Mouse (Mus musculus) heart, embryonic 12.5 days (tissue): ENCODE data around the gene Gm10322. TPM values are rescaled to one million over a fixed set of nuclear protein-coding genes. Genes with fewer than 3 reads are reported as not detected.
A peak's percentile ranks its signal among the peaks of the same experiment; 100 is the strongest.

ENCODE experiments used
- ATAC-seq: fragments of 200-750 bp; cut with Nextera tagmentation; 2 replicates; pipeline ENCODE4 v1.8.0; 2017; ENCODE audit warnings: moderate TSS enrichment, moderate library complexity; ENCODE audit not compliant: insufficient number of reproducible peaks, low FRiP score
- H3K27ac ChIP-seq: fragments of 300-500 bp; sonication (generic); 2 replicates; pipeline ENCODE4 v1.5.1; 2016; ENCODE audit warnings: mild to moderate bottlenecking, moderate library complexity; ENCODE audit not compliant: poor library complexity, severe bottlenecking
- H3K27me3 ChIP-seq: fragments of 300-500 bp; sonication (generic); replicated peaks from 2 replicates; pipeline ENCODE4 v1.6.1; 2016; ENCODE audit warnings: mild to moderate bottlenecking, moderate library complexity
- H3K36me3 ChIP-seq: fragments of 300-500 bp; sonication (generic); 2 replicates; pipeline ENCODE4 v1.6.1; 2016; ENCODE audit warnings: mild to moderate bottlenecking, moderate library complexity
- H3K4me1 ChIP-seq: fragments of 300-500 bp; sonication (generic); replicated peaks from 2 replicates; pipeline ENCODE4 v1.6.1; 2016; ENCODE audit warnings: mild to moderate bottlenecking
- H3K4me2 ChIP-seq: fragments of 300-500 bp; sonication (generic); 2 replicates; pipeline ENCODE4 v1.6.1; 2016; ENCODE audit warnings: mild to moderate bottlenecking, moderate library complexity
- H3K4me3 ChIP-seq: fragments of 300-500 bp; sonication (generic); 2 replicates; pipeline ENCODE4 v1.5.1; 2016; ENCODE audit warnings: mild to moderate bottlenecking
- H3K9ac ChIP-seq: fragments of 300-500 bp; sonication (generic); 2 replicates; pipeline ENCODE4 v1.6.1; 2016; ENCODE audit warnings: mild to moderate bottlenecking, moderate library complexity
- H3K9me3 ChIP-seq: fragments of 300-500 bp; sonication (generic); replicated peaks from 2 replicates; pipeline ENCODE4 v1.6.1; 2016; ENCODE audit warnings: mild to moderate bottlenecking, moderate library complexity
- WGBS: fragments of 180-500 bp; shearing (Covaris S2); methylation state at CpG from one replicate; pipeline ENCODE4 v1.1.7; 2016; 5-methylcytosine and 5-hydroxymethylcytosine counted together
- polyA plus RNA-seq: library from polyadenylated mRNA; unstranded; fragments of >200 nt; fragmentation: Nextera tagmentation; extraction: Ambion mirVana; gene quantifications from 2 replicates; pipeline ENCODE4 v1.2.1, GENCODE M21; 2016

The Gm10322 gene
- polyA plus RNA-seq, 1 experiment from 2014 or later = not detected

DNA sequence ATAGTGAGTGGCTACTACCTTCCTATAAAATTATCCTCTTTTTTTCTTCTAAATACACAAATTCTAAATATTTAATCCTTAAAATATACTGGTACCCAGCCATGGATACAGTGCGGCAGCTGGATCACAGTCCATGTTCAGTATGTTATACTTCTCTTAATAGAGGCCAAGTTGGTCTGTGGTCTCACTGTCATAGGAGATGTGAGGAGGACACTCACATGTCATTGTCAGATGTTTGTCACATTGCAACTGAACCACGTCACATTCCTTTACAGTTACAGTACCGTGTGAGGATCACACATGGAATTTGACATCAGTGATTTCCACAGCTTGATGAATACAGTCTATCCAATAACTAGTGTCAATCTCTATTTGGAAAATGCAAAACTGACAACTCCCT lies 36.2 kb upstream of the Gm10322 start:
- H3K27ac ChIP-seq = no peak overlapping the region
- H3K9me3 ChIP-seq = 0 out of 2 replicates have a peak, but pooled peaks cover under 1% of the 10 kb centered on the region

DNA sequence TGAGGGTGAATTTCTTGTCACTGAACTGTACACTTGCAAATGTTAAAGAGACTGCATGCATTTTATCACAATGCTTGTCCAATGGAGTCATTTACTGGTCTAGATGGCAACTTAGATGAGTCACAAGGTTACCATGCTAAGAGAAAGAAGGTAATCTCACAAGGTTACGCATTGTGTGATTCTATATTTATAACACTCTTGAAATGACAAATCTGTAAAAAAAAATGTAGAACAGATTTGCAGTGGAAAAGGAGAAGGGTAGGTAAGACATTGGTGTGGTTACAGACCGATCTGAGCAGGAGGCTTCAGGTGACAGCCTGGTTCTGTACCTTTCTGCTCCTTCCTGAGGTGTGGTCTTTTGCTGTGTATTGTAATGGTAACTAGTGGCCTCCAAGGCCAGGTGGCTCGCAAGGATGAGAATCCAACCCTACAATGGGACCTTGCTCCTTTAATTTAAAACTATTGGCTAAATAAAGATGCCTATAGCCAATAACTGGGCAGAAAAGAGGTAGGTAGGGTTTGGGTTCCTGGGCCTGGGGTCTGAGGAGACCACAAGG lies 35.2 kb upstream of the Gm10322 start:
- 90% methylated on average over 3 of the region's 3 CpGs for WGBS
- Histone ChIP-seq H3K4me1 (peaks cover 22% of the 10 kb centered on the region), H3K9ac (no peak overlapping the region), H3K36me3 (peaks cover 10% of the 10 kb centered on the region; the same call in 1 of the 2 replicates), H3K4me3 (no peak overlapping the region), H3K4me2 (no peak overlapping the region), H3K27me3 (no peaks in the 10 kb centered on the region), H3K9me3 (no peaks in the 10 kb centered on the region), H3K27ac (no peak overlapping the region)
- ATAC-seq = no peak

More for the DNA sequence above, 36.2 kb upstream of the Gm10322 start:
- no peak for ATAC-seq
- Histone ChIP-seq H3K9ac (no peak overlapping the region), H3K36me3 (peaks cover 10% of the 10 kb centered on the region; the same call in 1 of the 2 replicates), H3K27me3 (no peaks in the 10 kb centered on the region), H3K4me1 (peaks cover 22% of the 10 kb centered on the region), H3K4me3 (no peak overlapping the region), H3K4me2 (no peak overlapping the region)
- WGBS = 85% methylated on average over 3 of the region's 3 CpGs

DNA sequence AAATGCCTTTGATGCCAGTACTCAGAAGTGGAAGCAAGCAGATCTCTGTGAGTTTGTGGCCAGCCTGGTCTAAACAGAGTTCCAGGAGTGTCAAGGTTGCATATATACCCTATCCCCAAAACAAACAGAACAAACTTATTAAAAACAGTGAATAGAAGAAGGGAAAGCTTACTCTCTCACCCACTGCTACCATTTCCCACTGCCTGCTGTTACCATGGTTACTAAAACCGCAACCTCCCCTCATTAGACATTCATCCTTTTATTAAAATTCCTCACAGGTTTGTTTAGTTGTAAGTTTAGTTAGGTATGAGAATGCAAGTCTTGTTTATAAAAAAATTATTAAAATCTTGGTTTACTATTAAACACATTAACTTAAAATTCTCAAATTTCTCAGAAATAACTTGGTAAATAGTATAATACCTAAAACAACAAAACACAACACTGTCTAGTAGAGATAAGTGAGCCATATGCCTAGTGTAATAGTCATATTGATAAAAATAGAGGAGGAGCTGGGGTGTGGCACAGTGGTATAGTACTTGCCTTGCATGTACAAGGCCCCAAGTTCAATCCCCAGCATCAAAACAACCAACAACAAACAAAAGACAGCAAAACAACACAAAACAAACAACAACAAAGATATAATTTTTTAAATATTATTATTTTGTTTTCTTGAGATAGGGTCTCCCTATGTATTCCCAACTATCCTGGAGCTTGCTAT lies 33.9 kb upstream of the Gm10322 start:
- Histone ChIP-seq H3K4me2 (no peak overlapping the region), H3K4me1 (peaks cover 11% of the 10 kb centered on the region), H3K4me3 (no peak overlapping the region), H3K27ac (no peak overlapping the region), H3K36me3 (peaks cover 10% of the 10 kb centered on the region; the same call in 1 of the 2 replicates), H3K9me3 (no peaks in the 10 kb centered on the region), H3K9ac (no peak overlapping the region), H3K27me3 (no peaks in the 10 kb centered on the region)
- no peak for ATAC-seq
- WGBS = 85% methylated on average over 1 of the region's 1 CpGs

DNA sequence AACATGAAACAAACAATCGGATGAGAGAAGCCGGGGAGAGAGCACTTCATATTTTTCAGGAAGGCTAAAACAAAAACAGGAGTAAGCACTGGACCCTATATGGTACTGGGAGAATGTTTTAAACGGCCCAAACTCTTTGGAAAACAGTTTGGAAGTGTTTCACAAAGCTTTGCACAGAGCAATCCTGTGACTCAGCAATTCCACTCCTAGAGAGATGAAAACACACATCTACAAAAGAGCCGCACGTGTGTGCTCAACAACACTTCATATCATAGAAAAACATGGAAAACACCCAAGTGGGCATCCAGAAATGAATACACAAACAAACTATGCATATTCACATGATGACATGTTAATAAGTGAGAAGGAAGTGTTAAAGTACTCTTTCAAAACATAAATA lies 30.2 kb upstream of the Gm10322 start:
- Histone ChIP-seq H3K4me1 (peaks cover 10% of the 10 kb centered on the region), H3K36me3 (peaks cover 10% of the 10 kb centered on the region; the same call in 1 of the 2 replicates), H3K27me3 (no peaks in the 10 kb centered on the region), H3K9ac (no peak overlapping the region), H3K9me3 (no peaks in the 10 kb centered on the region), H3K27ac (no peak overlapping the region), H3K4me3 (no peak overlapping the region), H3K4me2 (no peak overlapping the region)
- no peak for ATAC-seq
- 84% methylated on average over 5 of the region's 5 CpGs for WGBS

GRCm38 (mm10) chr10:59586821-59587220 lies 29.0 kb upstream of the Gm10322 start:
- no peak overlapping the region for H3K9ac ChIP-seq
- H3K36me3 ChIP-seq = peaks cover 10% of the 10 kb centered on the region; the same call in 1 of the 2 replicates
- peaks cover 10% of the 10 kb centered on the region for H3K4me1 ChIP-seq
- ATAC-seq = no peak
- WGBS = 83% methylated on average over 15 of the region's 15 CpGs
- H3K27me3 ChIP-seq = no peaks in the 10 kb centered on the region
- no peak overlapping the region for H3K4me2 ChIP-seq
- H3K4me3 ChIP-seq = no peak overlapping the region
- H3K9me3 ChIP-seq = no peaks in the 10 kb centered on the region
- no peak overlapping the region for H3K27ac ChIP-seq

DNA sequence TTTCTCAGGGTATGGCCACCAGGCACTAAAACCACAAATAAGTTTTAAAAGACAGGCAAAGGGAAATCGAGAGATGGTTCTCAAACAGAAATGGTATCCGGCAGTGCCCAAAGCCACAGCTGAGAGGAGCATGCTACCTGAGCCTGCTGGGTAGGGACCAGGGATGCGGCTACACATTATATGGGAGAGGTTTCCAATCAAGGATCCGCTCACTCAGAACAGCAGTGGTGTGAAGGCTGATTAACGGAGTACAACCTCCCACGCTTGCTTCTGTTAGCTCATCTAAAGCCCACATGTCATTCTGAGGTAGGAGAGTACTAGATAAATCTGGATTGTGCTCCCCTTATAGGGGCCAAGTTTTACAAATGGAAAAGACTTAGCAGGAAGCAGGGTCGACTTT lies 27.7 kb upstream of the Gm10322 start:
- no peak overlapping the region for H3K4me3 ChIP-seq
- no peaks in the 10 kb centered on the region for H3K9me3 ChIP-seq
- no peaks in the 10 kb centered on the region for H3K27me3 ChIP-seq
- no peak for ATAC-seq
- H3K4me1 ChIP-seq = peaks cover 10% of the 10 kb centered on the region
- no peak overlapping the region for H3K27ac ChIP-seq
- H3K4me2 ChIP-seq = no peak overlapping the region
- WGBS = 78% methylated on average over 7 of the region's 7 CpGs
- no peak overlapping the region for H3K9ac ChIP-seq
- peaks cover 4% of the 10 kb centered on the region; the same call in 1 of the 2 replicates for H3K36me3 ChIP-seq

DNA sequence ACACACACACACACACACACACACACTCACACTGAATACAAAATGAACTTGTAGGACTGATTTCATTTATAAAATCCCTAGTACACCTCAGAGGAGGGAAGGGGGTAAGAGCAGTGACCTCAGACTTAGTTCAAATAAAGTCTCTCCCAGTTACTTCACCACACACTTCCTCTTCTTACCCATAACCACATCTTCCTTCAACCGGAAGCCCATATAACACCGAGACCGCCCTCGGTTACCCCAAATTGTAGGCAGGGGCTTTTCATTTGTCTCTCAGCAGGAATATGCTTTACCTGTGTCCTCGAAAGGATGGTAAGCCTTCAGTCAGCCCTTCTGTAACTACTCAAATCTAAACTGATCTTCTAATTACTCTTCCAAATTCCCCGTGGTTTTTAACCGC lies 26.4 kb upstream of the Gm10322 start:
- H3K4me3 ChIP-seq = no peak overlapping the region
- peak overlapping the region; percentile 37; the same call in 1 of the 2 replicates for H3K4me2 ChIP-seq
- 87% methylated on average over 7 of the region's 7 CpGs for WGBS
- H3K9ac ChIP-seq = no peak overlapping the region
- no peak overlapping the region for H3K27ac ChIP-seq
- H3K27me3 ChIP-seq = no peaks in the 10 kb centered on the region
- H3K36me3 ChIP-seq = no peaks in the 10 kb centered on the region
- H3K9me3 ChIP-seq = no peaks in the 10 kb centered on the region
- ATAC-seq = no peak
- H3K4me1 ChIP-seq = peaks cover 10% of the 10 kb centered on the region

DNA sequence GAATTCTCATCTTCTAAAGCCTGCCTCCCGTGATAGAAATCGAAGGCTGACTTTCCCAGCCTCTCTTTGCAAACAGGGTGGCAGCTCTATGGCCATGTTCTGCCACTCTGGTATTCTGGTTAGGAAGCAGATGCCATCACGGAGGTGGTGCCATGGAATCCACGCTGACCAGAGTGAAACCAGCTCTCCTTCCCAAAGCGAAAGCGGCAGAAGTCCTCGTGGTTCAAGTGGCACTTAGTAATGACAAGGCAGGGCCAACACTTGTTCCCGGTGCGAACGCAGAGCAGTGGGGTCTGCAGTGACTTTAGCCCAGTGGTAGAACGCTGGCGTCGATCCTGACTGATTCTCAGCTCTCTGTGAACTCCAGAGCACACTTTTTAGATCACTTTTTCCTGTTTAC lies 26.0 kb upstream of the Gm10322 start:
- no peaks in the 10 kb centered on the region for H3K27me3 ChIP-seq
- no peak overlapping the region for H3K4me3 ChIP-seq
- 57% methylated on average over 13 of the region's 13 CpGs for WGBS
- peak overlapping the region; percentile 37 for H3K4me2 ChIP-seq
- no peak overlapping the region for H3K9ac ChIP-seq
- no peak overlapping the region for H3K27ac ChIP-seq
- H3K36me3 ChIP-seq = no peaks in the 10 kb centered on the region
- ATAC-seq = no peak
- peaks cover 10% of the 10 kb centered on the region for H3K4me1 ChIP-seq
- H3K9me3 ChIP-seq = no peaks in the 10 kb centered on the region

DNA sequence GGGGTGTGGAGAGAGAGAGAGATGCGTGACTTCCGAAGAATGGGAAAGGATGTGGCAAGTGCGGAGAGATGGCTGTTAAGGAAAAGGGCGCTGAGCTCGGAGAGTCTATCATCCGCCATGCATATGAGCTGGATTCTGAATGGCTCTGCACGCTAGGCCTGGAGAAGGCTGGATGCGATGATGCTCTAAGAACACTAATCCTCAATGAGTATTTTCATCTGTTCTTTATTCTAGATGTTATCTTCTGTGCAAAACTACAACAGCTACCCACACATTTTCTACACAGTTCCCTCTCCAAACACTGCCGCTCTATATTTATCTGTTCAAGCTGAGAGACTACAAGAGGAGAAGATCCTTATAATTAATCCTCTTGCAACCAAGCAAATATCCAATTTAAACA lies 25.3 kb upstream of the Gm10322 start:
- 90% methylated on average over 9 of the region's 9 CpGs for WGBS
- Histone ChIP-seq H3K9ac (no peak overlapping the region), H3K36me3 (no peaks in the 10 kb centered on the region), H3K4me1 (peaks cover 10% of the 10 kb centered on the region), H3K4me3 (no peak overlapping the region), H3K9me3 (no peaks in the 10 kb centered on the region), H3K27me3 (no peaks in the 10 kb centered on the region), H3K27ac (no peak overlapping the region), H3K4me2 (no peak overlapping the region)
- ATAC-seq = no peak

DNA sequence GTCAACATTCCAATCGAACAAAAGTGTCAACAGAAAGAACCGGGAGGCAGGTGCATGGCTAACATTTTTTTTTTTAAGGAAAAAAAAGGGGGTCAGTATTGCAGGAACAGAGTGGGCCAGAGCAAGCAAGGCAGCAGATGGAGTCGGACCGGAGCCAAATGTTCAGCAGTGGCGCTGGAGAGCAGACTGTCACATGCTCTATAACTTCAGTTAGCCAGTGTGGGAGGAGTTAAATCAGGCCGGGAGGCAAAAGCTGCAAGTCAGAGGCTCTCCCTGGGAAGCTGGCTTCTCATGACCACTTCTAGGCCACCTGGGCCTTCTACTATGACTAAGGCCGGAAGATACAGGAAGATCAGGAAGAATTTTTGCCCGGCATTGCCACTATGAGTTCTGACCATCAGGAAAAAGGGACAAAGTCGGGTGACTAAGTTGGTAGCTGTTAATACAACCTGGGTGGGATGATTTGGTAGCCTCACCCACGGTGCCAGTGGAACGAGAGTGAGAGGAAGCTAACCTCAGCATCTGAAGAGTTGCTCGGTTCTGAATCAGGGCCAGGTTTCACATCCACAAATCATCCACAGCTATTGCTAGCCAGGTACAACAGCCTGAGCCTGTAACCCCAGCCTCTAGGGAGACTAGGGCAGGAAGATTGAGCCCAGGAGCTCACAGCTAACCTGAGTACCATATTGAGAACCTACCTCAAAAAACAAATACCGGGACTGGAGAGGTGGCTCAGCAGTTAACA lies 21.9 kb upstream of the Gm10322 start:
- no peak overlapping the region for H3K4me3 ChIP-seq
- no peak overlapping the region for H3K4me2 ChIP-seq
- H3K9ac ChIP-seq = no peak overlapping the region
- H3K27ac ChIP-seq = no peak overlapping the region
- peaks cover 10% of the 10 kb centered on the region for H3K4me1 ChIP-seq
- peaks cover 8% of the 10 kb centered on the region for H3K36me3 ChIP-seq
- no peaks in the 10 kb centered on the region for H3K27me3 ChIP-seq
- H3K9me3 ChIP-seq = no peaks in the 10 kb centered on the region
- 77% methylated on average over 13 of the region's 13 CpGs for whole genome bisulfite sequencing
- no peak for ATAC-seq

GRCm38 (mm10) chr10:59600516-59600915 lies 15.3 kb upstream of the Gm10322 start:
- H3K9me3 ChIP-seq = no peaks in the 10 kb centered on the region
- WGBS = 81% methylated on average over 8 of the region's 8 CpGs

More at GRCm38 (mm10) chr10:59600516-59600915, 15.3 kb upstream of the Gm10322 start:
- H3K27ac ChIP-seq = no peak overlapping the region
- no peak overlapping the region for H3K4me3 ChIP-seq
- H3K4me2 ChIP-seq = no peak overlapping the region
- ATAC-seq = no peak
- no peak overlapping the region for H3K9ac ChIP-seq
- peaks cover 10% of the 10 kb centered on the region for H3K4me1 ChIP-seq
- H3K36me3 ChIP-seq = peaks cover 8% of the 10 kb centered on the region
- H3K27me3 ChIP-seq = no peaks in the 10 kb centered on the region
